Mouse (Mus musculus) right cerebral cortex, postnatal 36 days (tissue): ENCODE data around the gene Il25.
A peak's percentile ranks its signal among the peaks of the same experiment; 100 is the strongest.
"Not testable (repeated sequence)": the region's sequence is repeated elsewhere in the genome, so short reads cannot be mapped to it uniquely, and the experiment has no call there.

Source experiments
- DNase-seq, 2 experiments: peaks; one replicate each; pipeline ENCODE4 v3.0.0; 2022; ENCODE audit warnings: low spot score in 2 of 2, mixed read lengths in 1 of 2

Il25 gene

DNA sequence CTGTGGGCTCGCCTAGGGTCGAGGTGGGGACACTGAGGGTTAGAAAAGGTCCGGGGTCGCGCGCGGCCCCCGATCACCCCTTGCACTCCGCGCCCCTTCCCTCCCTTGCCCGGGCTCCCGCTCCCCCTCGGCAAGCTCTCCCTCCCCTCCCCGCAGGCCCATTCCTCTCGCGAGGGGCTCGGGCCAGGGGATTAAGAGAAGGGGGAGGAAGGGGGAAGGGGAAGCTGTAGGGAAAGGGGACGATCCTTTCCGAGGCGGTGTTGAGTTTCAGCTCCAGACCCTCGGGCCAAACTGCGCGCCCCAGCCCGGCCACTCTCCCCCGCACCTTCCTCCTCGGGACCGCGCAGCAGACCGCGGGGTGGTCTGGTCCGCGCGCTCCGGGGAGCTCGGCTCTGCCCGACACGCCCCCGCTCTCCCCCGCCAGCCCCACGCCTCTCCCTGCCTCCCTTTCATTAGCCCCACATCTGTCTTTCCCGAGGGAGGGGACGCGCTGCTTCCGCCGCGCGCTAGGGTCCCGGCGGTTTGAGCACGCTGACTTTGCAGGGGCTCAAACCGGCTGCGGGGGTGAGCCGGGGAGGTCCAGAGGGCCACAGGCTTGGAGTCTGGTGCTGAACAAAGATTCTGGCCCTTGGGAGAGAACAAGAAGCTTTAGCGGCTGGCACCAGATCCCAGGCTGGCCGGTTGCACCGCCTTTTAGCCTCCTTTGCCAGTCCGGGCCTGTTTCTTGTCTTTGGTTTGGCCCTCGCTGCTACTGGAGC is 5.9 kb upstream of the Il25 start:
- DNase-seq, result no peak

GRCm38 (mm10) chr14:54927296-54927695 is 5.2 kb upstream of the Il25 start:
- no peak for DNase-seq

DNA sequence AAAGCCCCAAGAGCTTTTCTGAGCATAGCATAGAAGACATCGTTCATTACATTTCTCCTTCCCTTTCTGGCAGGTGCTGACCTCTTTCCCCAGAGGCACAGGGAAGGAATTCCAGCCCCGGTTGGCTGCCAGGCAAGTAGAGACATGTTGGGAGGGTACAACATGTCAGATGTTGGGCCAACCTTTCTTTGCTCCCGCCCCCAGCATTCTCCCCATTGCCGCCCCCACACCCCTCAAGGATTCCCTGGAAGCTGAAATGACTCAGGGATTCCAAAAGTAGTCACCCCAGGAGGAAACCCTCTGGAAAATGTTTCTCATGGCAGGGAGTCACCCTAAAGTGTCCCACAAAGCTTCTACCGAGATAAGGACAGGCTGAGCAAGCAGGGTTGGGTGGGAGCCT is 2.7 kb upstream of the Il25 start:
- DNase-seq, result no peak

GRCm38 (mm10) chr14:54930431-54930830 is 2.1 kb upstream of the Il25 start:
- DNase-seq, result no peak

- peak; percentile 59 to 61 for DNase-seq
Observed at GRCm38 (mm10) chr14:54935904-54936830, 3.7 kb downstream of the Il25 start, which contains the start of gene Cmtm5. Gene Cmtm5, plus strand, starts transcription at chr14:54936261.

GRCm38 (mm10) chr14:54936831-54937160 is 4.3 kb downstream of the Il25 start:
- no peak for DNase-seq

DNA sequence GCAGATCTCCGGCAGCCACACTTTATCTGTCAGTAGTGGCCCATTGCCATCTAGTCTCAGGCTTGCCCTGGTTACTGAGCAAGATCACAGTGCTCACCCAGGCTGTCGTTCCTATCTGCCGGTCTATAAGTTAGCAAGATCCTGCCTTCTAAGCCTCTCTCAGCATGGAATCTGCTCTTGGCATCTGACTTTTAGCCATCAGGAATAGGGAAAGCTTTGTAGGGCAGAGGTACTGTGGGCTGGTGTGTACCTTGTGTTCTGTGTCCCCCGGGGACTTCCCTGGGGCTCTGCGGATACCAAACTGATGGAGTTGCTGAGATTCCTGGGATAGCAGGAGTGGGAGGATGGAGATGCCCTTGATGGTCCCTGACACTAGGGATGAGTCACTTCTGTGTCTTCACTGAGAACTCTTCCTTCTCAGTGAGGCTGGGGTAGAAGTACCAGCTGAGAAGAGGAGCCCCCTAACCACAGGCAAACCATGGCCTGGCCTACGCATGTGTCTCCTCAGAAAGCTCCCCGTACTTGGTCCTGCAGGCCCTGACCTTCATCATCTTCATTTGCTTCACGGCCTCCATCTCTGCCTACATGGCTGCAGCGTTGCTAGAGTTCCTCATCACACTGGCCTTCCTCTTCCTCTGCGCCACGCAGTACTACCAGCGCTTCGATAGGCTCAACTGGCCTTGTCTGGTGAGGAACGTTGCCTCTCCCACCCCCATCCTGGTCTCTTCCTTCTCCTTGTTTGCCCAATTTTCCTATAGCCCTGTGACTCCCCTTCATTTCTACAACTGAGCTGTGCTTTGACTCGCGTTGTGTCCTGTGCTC is 5.1 kb downstream of the Il25 start:
- DNase-seq, result no peak

DNA sequence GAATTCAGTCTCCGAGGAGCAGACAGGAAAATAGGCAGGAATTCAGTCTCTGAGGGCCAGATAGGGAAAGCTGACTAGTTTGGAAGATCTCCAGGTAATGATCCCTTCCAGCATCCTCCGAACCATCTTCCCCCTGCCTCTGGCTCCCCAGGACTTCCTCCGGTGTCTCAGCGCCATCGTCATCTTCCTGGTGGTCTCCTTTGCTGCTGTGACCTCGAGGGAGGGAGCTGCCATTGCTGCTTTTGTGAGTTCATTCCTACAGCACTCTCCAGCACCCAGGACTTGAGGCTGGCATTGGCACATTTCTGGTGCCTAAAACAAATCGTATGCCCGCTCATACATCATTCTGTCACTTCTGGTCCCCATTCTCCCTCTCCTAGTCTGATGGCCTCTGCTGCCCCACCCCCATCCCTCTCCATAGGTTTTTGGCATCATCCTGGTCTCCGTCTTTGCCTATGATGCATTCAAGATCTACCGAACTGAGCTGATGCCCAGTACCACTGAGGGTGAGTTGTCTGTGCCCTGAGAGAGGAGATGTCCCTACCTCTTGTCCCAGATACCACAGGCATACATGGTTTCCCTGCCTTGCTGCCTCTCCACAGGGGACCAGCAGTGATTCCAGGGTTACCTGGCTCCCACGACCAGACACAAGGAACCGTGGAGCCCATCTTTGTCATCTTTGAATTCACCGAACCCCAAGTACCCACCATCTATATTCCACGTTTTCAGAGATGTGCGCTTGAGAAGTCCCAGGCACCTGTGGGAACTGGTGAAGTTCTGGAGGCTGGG is 6.1 kb downstream of the Il25 start:
- no peak for DNase-seq

GRCm38 (mm10) chr14:54939434-54940175 is 7.1 kb downstream of the Il25 start:
- peak in 1 of 2 experiments; percentile 14 for DNase-seq

DNA sequence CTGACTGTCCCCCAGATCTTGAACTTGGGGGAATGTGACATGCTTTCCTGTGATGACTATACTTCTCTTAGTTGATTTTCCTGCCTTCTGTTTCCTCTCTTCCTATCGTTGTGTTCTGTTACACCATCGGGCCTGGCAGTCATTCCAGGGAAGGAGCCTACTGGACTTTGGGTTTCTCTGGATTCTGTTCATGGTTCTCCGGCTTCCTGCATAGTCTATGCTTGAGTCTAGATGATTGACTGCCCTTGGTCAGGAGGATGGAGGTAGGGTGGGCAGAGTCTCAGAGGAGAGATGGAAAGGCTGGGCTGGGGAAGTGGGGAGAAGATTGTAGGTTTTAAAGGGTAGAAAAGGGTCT is 7.7 kb downstream of the Il25 start:
- no peak for DNase-seq

- DNase-seq, result no peak
Observed at GRCm38 (mm10) chr14:54941024-54941978, 8.8 kb downstream of the Il25 start.

DNA sequence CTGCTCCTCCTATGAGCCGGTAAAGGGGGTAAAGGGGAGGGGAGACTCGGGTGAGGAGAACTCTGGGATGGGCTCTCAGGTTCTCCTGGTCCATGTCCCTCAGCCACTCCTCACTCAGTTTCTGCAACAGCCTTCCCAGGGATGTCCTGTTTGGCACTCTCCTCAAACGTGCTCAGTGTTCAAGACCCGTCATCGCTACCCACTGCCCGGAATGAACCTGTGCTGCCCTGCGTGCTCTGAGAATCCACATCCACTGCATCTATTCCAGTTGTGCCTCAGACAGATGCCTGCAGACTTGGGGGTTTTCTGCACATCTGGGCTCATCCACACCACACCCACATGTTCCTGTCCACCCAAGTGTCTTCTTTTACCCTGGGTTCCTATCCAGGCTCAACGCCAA is 10.0 kb downstream of the Il25 start:
- DNase-seq, result no peak

GRCm38 (mm10) chr14:54943971-54944370 is 11.5 kb downstream of the Il25 start:
- DNase-seq, result no peak

DNA sequence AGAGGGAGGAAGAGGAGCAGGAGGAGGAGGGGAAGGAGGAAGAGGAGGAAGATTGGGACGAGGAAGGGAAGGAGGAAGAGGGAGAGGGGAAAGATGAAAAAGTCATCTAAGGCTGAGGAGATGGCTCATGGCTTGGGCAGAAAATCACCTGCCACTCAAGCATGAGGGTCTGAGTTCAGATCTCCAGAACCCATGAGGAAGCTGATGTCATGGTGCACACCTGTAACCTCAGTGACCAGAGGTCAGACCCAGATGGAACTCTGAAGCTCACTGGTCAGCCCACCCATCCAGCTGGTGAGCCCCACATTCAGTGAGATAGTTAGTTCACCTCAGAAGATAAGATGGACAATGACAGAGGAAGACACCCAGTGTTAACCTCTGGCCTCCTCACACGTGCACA is 12.4 kb downstream of the Il25 start:
- DNase-seq, result no peak

- no peak for DNase-seq
Observed at GRCm38 (mm10) chr14:54945975-54946704, 13.6 kb downstream of the Il25 start.

- not testable (repeated sequence) for DNase-seq
Observed at GRCm38 (mm10) chr14:54947008-54947407, 14.5 kb downstream of the Il25 start.

GRCm38 (mm10) chr14:54948781-54949180 is 16.3 kb downstream of the Il25 start:
- DNase-seq, result no peak

GRCm38 (mm10) chr14:54950493-54950892 is 18.0 kb downstream of the Il25 start:
- DNase-seq, result no peak

DNA sequence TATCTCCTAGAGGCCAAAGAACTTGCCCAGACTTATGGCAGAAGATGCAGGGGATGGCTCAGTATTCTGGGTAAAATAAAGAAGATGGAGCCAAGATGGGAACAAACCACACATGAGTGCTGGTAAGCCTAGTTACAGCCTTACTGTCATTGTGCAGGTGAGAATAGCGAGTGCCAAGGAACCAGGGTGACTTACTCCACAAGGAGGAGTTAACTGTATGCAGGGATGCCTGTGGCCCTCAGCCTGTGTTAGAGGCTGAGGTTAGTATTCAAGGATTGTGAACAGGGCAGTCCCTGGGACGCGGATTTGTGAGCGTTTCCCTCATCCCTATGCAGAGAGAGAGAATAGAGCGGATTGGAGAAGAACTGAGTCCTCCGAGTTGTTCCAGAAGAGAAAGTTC is 19.1 kb downstream of the Il25 start:
- DNase-seq, result no peak
